Mouse (Mus musculus): ENCODE measurements around the gene Fbxl17. TPM values are rescaled to one million over a fixed set of nuclear protein-coding genes. Genes with fewer than 3 reads are reported as not detected.

Gene Fbxl17
- polyA plus RNA-seq, 1 experiment from 2014 or later, result 7.8 TPM

GRCm38 (mm10) chr17:63157906-63158305 is 341.9 kb downstream of the Fbxl17 start:
- no peaks in the 10 kb centered on the region for H3K9me3 ChIP-seq (ENCODE audit: control insufficient read depth, low read length)
- H3K27me3 ChIP-seq (replicated peaks; ENCODE audit: control insufficient read depth, insufficient read depth, low read length), result no peaks in the 10 kb centered on the region
- no peak overlapping the region for H3K27ac ChIP-seq (ENCODE audit: low read length)
- no peak overlapping the region for H3K9ac ChIP-seq (replicated peaks; ENCODE audit: low read depth, low read length)
- H3K4me3 ChIP-seq (replicated peaks; ENCODE audit: low read length), result no peak overlapping the region
- 33% methylated on average over 6 of the region's 6 CpGs for WGBS
- no peaks in the 10 kb centered on the region for H3K36me3 ChIP-seq (ENCODE audit: control insufficient read depth, insufficient read depth)
- ATAC-seq, result no peak
- no peaks in the 10 kb centered on the region; the same call in 1 of the 2 replicates for H3K4me1 ChIP-seq (replicated peaks; ENCODE audit: control insufficient read depth, insufficient read depth, low read length)
- no peak overlapping the region for H3K4me2 ChIP-seq (ENCODE audit: low read length)

GRCm38 (mm10) chr17:63157019-63157418 is 342.8 kb downstream of the Fbxl17 start:
- no peak overlapping the region for H3K27ac ChIP-seq (ENCODE audit: low read length)
- H3K9me3 ChIP-seq (ENCODE audit: control insufficient read depth, low read length), result no peaks in the 10 kb centered on the region
- no peak overlapping the region for H3K9ac ChIP-seq (replicated peaks; ENCODE audit: low read depth, low read length)
- H3K4me3 ChIP-seq (replicated peaks; ENCODE audit: low read length), result no peak overlapping the region
- H3K27me3 ChIP-seq (replicated peaks; ENCODE audit: control insufficient read depth, insufficient read depth, low read length), result no peaks in the 10 kb centered on the region
- ATAC-seq, result no peak
- WGBS, result 94% methylated on average over 7 of the region's 7 CpGs
- no peak overlapping the region for H3K4me2 ChIP-seq (ENCODE audit: low read length)
- H3K36me3 ChIP-seq (ENCODE audit: control insufficient read depth, insufficient read depth), result no peaks in the 10 kb centered on the region
- no peaks in the 10 kb centered on the region; the same call in 1 of the 2 replicates for H3K4me1 ChIP-seq (replicated peaks; ENCODE audit: control insufficient read depth, insufficient read depth, low read length)

GRCm38 (mm10) chr17:63146514-63146913 is 353.3 kb downstream of the Fbxl17 start:
- Histone ChIP-seq H3K36me3 (ENCODE audit: control insufficient read depth, insufficient read depth) (no peaks in the 10 kb centered on the region), H3K4me3 (replicated peaks; ENCODE audit: low read length) (no peak overlapping the region), H3K27ac (ENCODE audit: low read length) (peak overlapping the region; percentile 74), H3K9ac (replicated peaks; ENCODE audit: low read depth, low read length) (no peak overlapping the region), H3K9me3 (ENCODE audit: control insufficient read depth, low read length) (no peaks in the 10 kb centered on the region), H3K4me1 (replicated peaks; ENCODE audit: control insufficient read depth, insufficient read depth, low read length) (peaks cover 28% of the 10 kb centered on the region), H3K4me2 (ENCODE audit: low read length) (no peak overlapping the region), H3K27me3 (replicated peaks; ENCODE audit: control insufficient read depth, insufficient read depth, low read length) (no peaks in the 10 kb centered on the region)
- ATAC-seq, result peak; percentile 8; the same call in 1 of the 2 replicates
- WGBS, result 13% methylated on average over 2 of the region's 2 CpGs

GRCm38 (mm10) chr17:63145751-63146491 is 353.9 kb downstream of the Fbxl17 start:
- 8% methylated on average over 12 of the region's 12 CpGs for WGBS
- H3K9ac ChIP-seq (replicated peaks; ENCODE audit: low read depth, low read length), result peak overlapping the region; percentile 33

GRCm38 (mm10) chr17:63145311-63145741 is 354.5 kb downstream of the Fbxl17 start:
- Histone ChIP-seq H3K36me3 (ENCODE audit: control insufficient read depth, insufficient read depth) (no peaks in the 10 kb centered on the region), H3K27me3 (replicated peaks; ENCODE audit: control insufficient read depth, insufficient read depth, low read length) (no peaks in the 10 kb centered on the region), H3K4me1 (replicated peaks; ENCODE audit: control insufficient read depth, insufficient read depth, low read length) (peaks cover 28% of the 10 kb centered on the region), H3K9ac (replicated peaks; ENCODE audit: low read depth, low read length) (peak overlapping the region; percentile 33), H3K4me2 (ENCODE audit: low read length) (no peak overlapping the region), H3K4me3 (replicated peaks; ENCODE audit: low read length) (no peak overlapping the region), H3K27ac (ENCODE audit: low read length) (peak overlapping the region; percentile 74), H3K9me3 (ENCODE audit: control insufficient read depth, low read length) (no peaks in the 10 kb centered on the region)
- WGBS, result 5% methylated on average over 5 of the region's 5 CpGs
- ATAC-seq, result peak; percentile 89

More at GRCm38 (mm10) chr17:63145751-63146491, 353.9 kb downstream of the Fbxl17 start:
- Histone ChIP-seq H3K4me1 (replicated peaks; ENCODE audit: control insufficient read depth, insufficient read depth, low read length) (peaks cover 28% of the 10 kb centered on the region), H3K36me3 (ENCODE audit: control insufficient read depth, insufficient read depth) (no peaks in the 10 kb centered on the region), H3K27ac (ENCODE audit: low read length) (peak overlapping the region; percentile 74), H3K4me2 (ENCODE audit: low read length) (no peak overlapping the region; the same call in 1 of the 2 replicates), H3K4me3 (replicated peaks; ENCODE audit: low read length) (no peak overlapping the region), H3K27me3 (replicated peaks; ENCODE audit: control insufficient read depth, insufficient read depth, low read length) (no peaks in the 10 kb centered on the region), H3K9me3 (ENCODE audit: control insufficient read depth, low read length) (no peaks in the 10 kb centered on the region)
- peak; percentile 32 for ATAC-seq

GRCm38 (mm10) chr17:63143825-63144224 is 356.0 kb downstream of the Fbxl17 start:
- Histone ChIP-seq H3K9ac (replicated peaks; ENCODE audit: low read depth, low read length) (no peak overlapping the region), H3K27me3 (replicated peaks; ENCODE audit: control insufficient read depth, insufficient read depth, low read length) (no peaks in the 10 kb centered on the region), H3K4me2 (ENCODE audit: low read length) (no peak overlapping the region), H3K36me3 (ENCODE audit: control insufficient read depth, insufficient read depth) (no peaks in the 10 kb centered on the region), H3K4me3 (replicated peaks; ENCODE audit: low read length) (no peak overlapping the region), H3K9me3 (ENCODE audit: control insufficient read depth, low read length) (no peaks in the 10 kb centered on the region), H3K27ac (ENCODE audit: low read length) (no peak overlapping the region), H3K4me1 (replicated peaks; ENCODE audit: control insufficient read depth, insufficient read depth, low read length) (peaks cover 28% of the 10 kb centered on the region)
- 11% methylated on average over 7 of the region's 7 CpGs for WGBS
- no peak for ATAC-seq

- Histone ChIP-seq H3K36me3 (ENCODE audit: control insufficient read depth, insufficient read depth) (no peaks in the 10 kb centered on the region), H3K4me1 (replicated peaks; ENCODE audit: control insufficient read depth, insufficient read depth, low read length) (no peaks in the 10 kb centered on the region), H3K9me3 (ENCODE audit: control insufficient read depth, low read length) (peaks cover 3% of the 10 kb centered on the region; the same call in 1 of the 2 replicates), H3K27me3 (replicated peaks; ENCODE audit: control insufficient read depth, insufficient read depth, low read length) (no peaks in the 10 kb centered on the region), H3K9ac (replicated peaks; ENCODE audit: low read depth, low read length) (no peak overlapping the region), H3K4me2 (ENCODE audit: low read length) (no peak overlapping the region), H3K4me3 (replicated peaks; ENCODE audit: low read length) (no peak overlapping the region), H3K27ac (ENCODE audit: low read length) (no peak overlapping the region)
- WGBS, result 90% methylated on average over 5 of the region's 5 CpGs
- no peak for ATAC-seq
Observed at GRCm38 (mm10) chr17:63134805-63135204, 365.0 kb downstream of the Fbxl17 start.

- H3K4me1 ChIP-seq (replicated peaks; ENCODE audit: control insufficient read depth, insufficient read depth, low read length), result peaks cover 8% of the 10 kb centered on the region
- H3K9me3 ChIP-seq (ENCODE audit: control insufficient read depth, low read length), result no peaks in the 10 kb centered on the region
- H3K27ac ChIP-seq (ENCODE audit: low read length), result no peak overlapping the region
- H3K4me3 ChIP-seq (replicated peaks; ENCODE audit: low read length), result no peak overlapping the region
- no peak overlapping the region for H3K4me2 ChIP-seq (ENCODE audit: low read length)
- no peak overlapping the region for H3K9ac ChIP-seq (replicated peaks; ENCODE audit: low read depth, low read length)
- no peaks in the 10 kb centered on the region for H3K27me3 ChIP-seq (replicated peaks; ENCODE audit: control insufficient read depth, insufficient read depth, low read length)
- 65% methylated on average over 2 of the region's 2 CpGs for WGBS
- H3K36me3 ChIP-seq (ENCODE audit: control insufficient read depth, insufficient read depth), result no peaks in the 10 kb centered on the region
- no peak for ATAC-seq
Observed at GRCm38 (mm10) chr17:63122427-63122826, 377.4 kb downstream of the Fbxl17 start.

GRCm38 (mm10) chr17:63119701-63120100 is 380.1 kb downstream of the Fbxl17 start:
- Histone ChIP-seq H3K9me3 (ENCODE audit: control insufficient read depth, low read length) (no peaks in the 10 kb centered on the region), H3K9ac (replicated peaks; ENCODE audit: low read depth, low read length) (no peak overlapping the region), H3K4me3 (replicated peaks; ENCODE audit: low read length) (no peak overlapping the region), H3K4me1 (replicated peaks; ENCODE audit: control insufficient read depth, insufficient read depth, low read length) (peaks cover 8% of the 10 kb centered on the region), H3K4me2 (ENCODE audit: low read length) (no peak overlapping the region), H3K27ac (ENCODE audit: low read length) (no peak overlapping the region), H3K36me3 (ENCODE audit: control insufficient read depth, insufficient read depth) (no peaks in the 10 kb centered on the region), H3K27me3 (replicated peaks; ENCODE audit: control insufficient read depth, insufficient read depth, low read length) (no peaks in the 10 kb centered on the region)
- no peak for ATAC-seq
- 66% methylated on average over 3 of the region's 3 CpGs for WGBS

All from forebrain, embryonic 16.5 days (tissue).